Mouse (Mus musculus): ENCODE results near the gene Tubgcp3. TPM values are rescaled to one million over a fixed set of nuclear protein-coding genes. Genes with fewer than 3 reads are reported as not detected.

Tubgcp3 gene
- total RNA-seq (2023): 10 to 100 TPM; 36.7 to 40.6 TPM

GRCm38 (mm10) chr8:12672056-12672881 lies at the start of gene Tubgcp3:
TSS of gene Tubgcp3 (minus strand) at chr8:12672248.

GRCm38 (mm10) chr8:12572814-12573534 lies 99.1 kb downstream of the Tubgcp3 start, which contains the start of gene Spaca7:
TSS of gene Spaca7 (plus strand) at chr8:12573029.

Other genes with a start within 250 kb of the Tubgcp3 start
- not detected for gene Spaca7, start 99.2 kb downstream of the Tubgcp3 start, total RNA-seq (2023)
- 100 to 1,000 TPM; 101 to 115 TPM for gene Atp11a, start 84.8 kb upstream of the Tubgcp3 start, total RNA-seq (2023)
- 10 to 100 TPM; 26.0 to 29.2 TPM for gene Mcf2l, start 201.6 kb upstream of the Tubgcp3 start, total RNA-seq (2023)